Mouse (Mus musculus): ENCODE data around the gene Grin2d. TPM values are rescaled to one million over a fixed set of nuclear protein-coding genes. Genes with fewer than 3 reads are reported as not detected.
A peak's percentile ranks its signal among the peaks of the same experiment; 100 is the strongest.

Gene Grin2d
- polyA plus RNA-seq, 1 experiment = 2.5 TPM

DNA sequence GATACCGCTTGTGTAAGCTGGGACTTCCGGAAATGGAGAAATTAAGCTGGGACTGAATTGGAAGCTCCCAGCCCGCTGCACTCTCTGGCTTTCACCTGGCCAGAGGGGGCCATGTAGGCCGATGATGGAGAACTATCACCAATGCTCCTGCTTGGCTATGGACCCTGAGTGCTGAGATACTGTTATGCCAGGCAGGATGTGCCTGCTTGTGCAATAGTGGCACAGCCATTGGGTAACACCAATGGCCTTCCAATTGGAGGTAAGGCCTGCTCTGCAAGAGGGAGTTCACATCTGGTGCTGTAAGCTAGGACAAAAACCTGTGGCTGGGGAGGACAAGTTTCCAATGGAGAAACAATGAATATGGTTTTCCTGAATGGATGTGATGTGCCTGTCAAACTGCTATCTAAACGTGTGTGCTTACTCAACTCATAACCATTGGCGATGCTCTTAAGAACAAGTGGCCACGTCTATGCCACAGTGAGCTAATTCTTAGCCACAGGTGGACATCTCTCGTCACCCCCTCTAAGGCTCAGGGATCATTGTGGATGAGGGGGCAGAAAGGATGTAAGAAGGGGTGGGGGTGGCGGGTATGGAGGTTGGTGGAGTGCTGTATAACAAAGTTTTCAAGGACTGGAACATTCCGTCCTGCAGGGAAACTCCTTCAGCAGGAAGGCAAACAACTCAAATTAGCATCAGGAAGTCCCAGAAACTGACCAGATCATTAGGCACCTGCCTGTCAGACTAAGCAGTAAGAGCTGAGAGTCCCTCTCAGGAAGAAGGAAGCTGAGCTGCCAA is 35.0 kb downstream of the Grin2d start:
- no peak for DNase-seq
- Histone ChIP-seq H3K4me1 (ENCODE audit: control insufficient read depth, insufficient read depth, low read length) (no peaks in the 10 kb centered on the region), H3K4me3 (replicated peaks; ENCODE audit: extremely low read depth, low read depth, low read length) (no peak overlapping the region)
- no peak for TF ChIP-seq POLR2A (IDR thresholded peaks at IDR 0.05; ENCODE audit: borderline replicate concordance, extremely low read depth, low read depth, low read length)
- no peak for TF ChIP-seq CTCF (IDR thresholded peaks at IDR 0.05; ENCODE audit: insufficient read depth, low read length)
- WGBS = 80% methylated on average over 10 of the region's 10 CpGs

DNA sequence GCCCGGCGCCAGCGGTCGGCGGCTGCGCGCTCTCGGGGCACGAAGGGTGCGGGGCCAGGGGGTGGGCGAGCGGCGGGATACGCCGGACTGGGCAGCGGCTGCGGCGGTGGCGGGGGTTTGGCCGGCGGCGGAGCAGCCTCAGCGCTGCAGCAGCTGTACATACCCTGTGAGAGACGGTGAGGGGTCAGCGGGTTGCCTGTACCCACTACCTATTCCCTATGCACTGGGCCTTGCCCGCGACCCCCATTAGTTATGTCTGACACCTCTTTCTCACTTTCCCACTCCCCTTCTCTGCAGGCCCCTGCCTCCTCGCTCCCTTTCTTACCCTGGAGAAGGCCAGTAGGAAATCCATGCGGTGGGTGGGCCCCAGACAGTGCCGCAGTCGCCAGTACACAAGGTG is 44.3 kb downstream of the Grin2d start:
- no peak overlapping the region for H3K4me3 ChIP-seq (replicated peaks; ENCODE audit: extremely low read depth, low read depth, low read length)

DNA sequence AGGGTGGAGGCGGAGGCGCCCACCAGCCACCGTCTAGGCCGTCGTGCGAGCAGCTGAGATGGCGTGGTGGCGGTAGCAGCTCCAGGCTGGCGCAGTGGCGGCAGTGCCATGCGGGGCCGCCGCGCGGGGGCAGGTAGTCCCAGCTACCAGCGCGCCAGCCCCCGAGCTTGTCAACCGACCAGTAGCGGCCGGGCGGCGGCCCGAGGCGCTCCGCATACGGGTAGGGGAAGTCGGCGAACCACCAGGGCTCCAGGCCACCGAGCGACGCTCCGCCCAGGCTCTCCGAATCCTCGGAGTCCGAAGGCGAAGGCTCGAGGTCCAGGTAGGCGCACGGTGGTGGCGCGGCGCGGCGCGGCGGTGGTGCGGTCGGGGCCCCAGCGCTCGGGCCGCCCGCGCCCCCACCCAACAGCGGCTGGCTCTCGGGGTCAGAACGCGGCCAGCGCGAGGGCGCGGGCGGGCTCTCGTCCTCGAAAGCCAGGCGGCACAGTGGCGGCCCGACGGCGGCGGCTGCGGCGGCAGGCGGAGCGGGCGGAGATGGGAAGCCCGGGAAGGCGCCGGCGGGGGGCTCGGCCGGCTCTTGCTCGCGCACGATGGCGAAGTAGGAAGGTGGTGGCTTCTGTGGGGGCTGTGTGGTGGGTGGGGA is 44.9 kb downstream of the Grin2d start:
- no peak for DNase-seq
- TF ChIP-seq POLR2A (IDR thresholded peaks at IDR 0.05; ENCODE audit: borderline replicate concordance, extremely low read depth, low read depth, low read length) (no peak), CTCF (IDR thresholded peaks at IDR 0.05; ENCODE audit: insufficient read depth, low read length) (no peak)
- 2% methylated on average over 80 of the region's 86 CpGs for WGBS
- Histone ChIP-seq H3K4me1 (ENCODE audit: control insufficient read depth, insufficient read depth, low read length) (peaks cover 4% of the 10 kb centered on the region; the same call in 1 of the 2 replicates), H3K4me3 (replicated peaks; ENCODE audit: extremely low read depth, low read depth, low read length) (no peak overlapping the region)

More for the DNA sequence above, 44.3 kb downstream of the Grin2d start:
- WGBS = 8% methylated on average over 31 of the region's 31 CpGs
- no peak for DNase-seq
- no peak for TF ChIP-seq CTCF (IDR thresholded peaks at IDR 0.05; ENCODE audit: insufficient read depth, low read length)
- no peak for TF ChIP-seq POLR2A (IDR thresholded peaks at IDR 0.05; ENCODE audit: borderline replicate concordance, extremely low read depth, low read depth, low read length)
- peaks cover 4% of the 10 kb centered on the region; the same call in 1 of the 2 replicates for H3K4me1 ChIP-seq (ENCODE audit: control insufficient read depth, insufficient read depth, low read length)

DNA sequence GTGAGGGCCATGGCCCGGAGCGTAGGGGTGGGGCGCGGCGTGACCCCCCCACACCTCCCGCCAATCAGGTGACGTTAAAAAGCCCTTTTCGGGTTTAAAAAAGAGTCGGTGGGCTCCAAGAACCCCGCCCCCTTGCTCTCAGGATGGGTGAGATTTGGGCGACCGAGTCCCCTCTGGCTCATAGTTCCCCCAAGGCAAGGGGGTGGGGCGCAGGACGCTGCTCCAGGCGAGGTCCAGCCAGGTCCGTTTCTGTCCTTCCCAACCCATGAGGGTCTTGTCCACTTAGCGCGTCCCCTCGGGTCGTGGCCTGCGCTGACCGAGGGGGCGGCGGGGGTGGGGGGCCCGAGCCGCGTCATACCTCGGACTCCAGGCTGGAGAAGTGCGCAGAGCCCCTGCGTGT is 45.8 kb downstream of the Grin2d start:
- TF ChIP-seq CTCF (IDR thresholded peaks at IDR 0.05; ENCODE audit: insufficient read depth, low read length) = no peak
- TF ChIP-seq POLR2A (IDR thresholded peaks at IDR 0.05; ENCODE audit: borderline replicate concordance, extremely low read depth, low read depth, low read length) = no peak
- WGBS = 12% methylated on average over 30 of the region's 30 CpGs
- no peak for DNase-seq
- Histone ChIP-seq H3K4me3 (replicated peaks; ENCODE audit: extremely low read depth, low read depth, low read length) (no peak overlapping the region), H3K4me1 (ENCODE audit: control insufficient read depth, insufficient read depth, low read length) (peaks cover 4% of the 10 kb centered on the region; the same call in 1 of the 2 replicates)

DNA sequence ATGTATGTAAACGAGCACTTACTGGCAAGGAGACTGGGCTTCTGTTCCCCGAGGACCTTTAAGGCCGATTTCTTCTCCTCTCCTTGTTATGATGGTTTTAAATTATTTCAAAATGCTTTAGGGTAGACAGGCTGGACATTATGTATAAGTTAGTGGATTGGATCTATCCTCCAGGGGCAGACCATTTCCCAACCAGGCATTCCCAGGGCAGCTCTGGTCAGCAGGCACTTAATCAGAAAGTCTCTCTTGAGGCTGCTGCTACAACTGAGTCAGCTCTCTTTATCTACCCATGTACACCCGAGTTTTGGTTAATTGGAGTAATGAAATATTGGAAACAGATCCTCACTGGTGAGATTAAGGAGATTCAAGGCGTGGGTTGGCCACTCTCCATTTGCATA is 47.1 kb downstream of the Grin2d start:
- WGBS = 17% methylated on average over 5 of the region's 5 CpGs
- H3K4me1 ChIP-seq (ENCODE audit: control insufficient read depth, insufficient read depth, low read length) = peaks cover 4% of the 10 kb centered on the region; the same call in 1 of the 2 replicates
- TF ChIP-seq POLR2A (IDR thresholded peaks at IDR 0.05; ENCODE audit: borderline replicate concordance, extremely low read depth, low read depth, low read length) = no peak
- no peak for TF ChIP-seq CTCF (IDR thresholded peaks at IDR 0.05; ENCODE audit: insufficient read depth, low read length)
- peak overlapping the region; percentile 81 for H3K4me3 ChIP-seq (replicated peaks; ENCODE audit: extremely low read depth, low read depth, low read length)
- DNase-seq = no peak

DNA sequence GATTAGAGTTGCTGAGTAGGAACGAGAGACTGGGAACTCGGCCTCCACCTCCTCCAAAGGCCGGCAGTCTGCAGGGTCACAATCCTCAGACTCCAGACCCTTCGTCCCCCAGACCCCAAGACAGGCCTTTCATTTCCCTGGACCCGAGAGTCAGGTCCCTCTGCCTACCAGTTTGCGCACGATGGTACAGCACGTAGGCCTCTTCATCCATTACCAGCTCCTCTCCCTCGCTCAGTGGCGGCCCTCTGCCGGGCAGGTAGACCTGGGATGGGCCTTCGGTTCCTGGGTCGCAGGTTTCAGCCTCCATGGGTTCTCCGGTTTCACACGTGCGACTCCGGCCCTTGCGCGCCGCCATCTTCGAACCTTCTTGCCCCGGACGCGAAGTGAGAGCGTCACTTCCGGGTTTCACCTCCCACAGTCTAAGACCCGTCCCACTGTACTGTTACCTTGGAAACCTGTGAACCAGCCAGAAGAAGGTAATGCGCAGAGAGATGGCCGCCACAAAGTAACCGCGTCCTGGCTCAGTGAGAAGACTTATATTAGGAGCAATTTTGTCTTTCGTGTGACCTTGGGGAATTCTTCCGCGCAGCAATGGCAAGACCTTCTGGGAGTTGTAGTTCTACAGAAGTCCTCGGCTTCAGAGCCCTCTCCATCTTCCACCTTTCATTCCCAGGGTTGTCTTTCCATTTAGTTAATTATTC is 47.6 kb downstream of the Grin2d start, which contains the start of gene Grwd1:
TSS of gene Grwd1 (minus strand) at position 518 of the 701 bp plus-strand sequence.
- H3K4me3 ChIP-seq (replicated peaks; ENCODE audit: extremely low read depth, low read depth, low read length) = peak within 1 kb of the TSS; percentile 81
- whole genome bisulfite sequencing = under 1% methylated on average over 35 of the region's 35 CpGs
- DNase-seq = peak; percentile 88
- H3K4me1 ChIP-seq (ENCODE audit: control insufficient read depth, insufficient read depth, low read length) = peaks cover 4% of the 10 kb centered on the region; the same call in 1 of the 2 replicates
- no peak for TF ChIP-seq CTCF (IDR thresholded peaks at IDR 0.05; ENCODE audit: insufficient read depth, low read length)
- TF ChIP-seq POLR2A (IDR thresholded peaks at IDR 0.05; ENCODE audit: borderline replicate concordance, extremely low read depth, low read depth, low read length) = peak; percentile 54; the same call in 1 of the 2 replicates

DNA sequence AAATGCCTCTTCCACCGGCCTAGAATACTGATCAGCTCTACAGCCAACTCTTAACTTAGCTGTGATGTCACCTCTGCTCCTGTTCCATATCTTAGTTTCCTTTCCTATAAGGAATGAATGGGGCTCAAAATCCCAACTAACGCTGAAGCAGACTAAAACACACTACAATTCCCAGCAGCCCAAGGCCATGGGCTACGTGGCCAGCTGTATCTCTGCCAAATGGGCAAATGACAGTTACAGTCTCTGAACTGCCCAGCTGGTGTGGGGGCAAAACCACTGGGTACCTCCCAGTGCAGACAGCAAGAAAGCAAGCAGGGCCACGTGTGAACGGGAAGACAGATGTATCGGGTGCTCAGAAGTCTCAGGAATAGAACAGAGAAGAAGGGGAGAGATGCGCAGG is 51.5 kb downstream of the Grin2d start:
- H3K4me3 ChIP-seq (replicated peaks; ENCODE audit: extremely low read depth, low read depth, low read length) = no peak overlapping the region

DNA sequence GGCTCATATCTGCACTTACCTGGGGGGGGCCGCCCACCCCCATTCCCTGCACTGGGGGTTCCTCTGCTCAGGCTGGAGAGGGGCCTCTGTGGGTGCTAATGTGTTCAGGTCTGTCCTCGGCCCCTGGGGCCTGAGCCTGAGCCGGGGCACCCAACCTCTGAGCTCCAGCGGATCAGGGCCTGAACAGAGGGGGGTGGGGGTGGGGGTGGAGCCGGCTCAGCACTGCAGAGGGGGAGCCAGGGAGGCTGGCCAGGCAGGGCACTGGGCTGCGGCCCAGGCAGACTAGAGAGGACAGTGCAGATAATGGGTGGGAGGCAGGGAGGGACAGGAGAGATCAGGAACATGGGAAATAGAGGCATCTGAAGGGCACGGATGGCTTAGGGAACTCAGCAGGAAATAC is 53.6 kb downstream of the Grin2d start, which contains the start of gene Kcnj14:
TSS of gene Kcnj14 (minus strand) at position 185 of the 400 bp plus-strand sequence.
- H3K4me3 ChIP-seq (replicated peaks; ENCODE audit: extremely low read depth, low read depth, low read length) = no peak within 1 kb of the TSS
- no peaks in the 10 kb centered on the region for H3K4me1 ChIP-seq (ENCODE audit: control insufficient read depth, insufficient read depth, low read length)
- 71% methylated on average over 7 of the region's 7 CpGs for WGBS
- TF ChIP-seq POLR2A (IDR thresholded peaks at IDR 0.05; ENCODE audit: borderline replicate concordance, extremely low read depth, low read depth, low read length) (no peak), CTCF (IDR thresholded peaks at IDR 0.05; ENCODE audit: insufficient read depth, low read length) (no peak)
- no peak for DNase-seq

More for the DNA sequence above, 51.5 kb downstream of the Grin2d start:
- DNase-seq = no peak
- H3K4me1 ChIP-seq (ENCODE audit: control insufficient read depth, insufficient read depth, low read length) = peaks cover 4% of the 10 kb centered on the region; the same call in 1 of the 2 replicates
- WGBS = 90% methylated on average over 7 of the region's 7 CpGs
- no peak for TF ChIP-seq POLR2A (IDR thresholded peaks at IDR 0.05; ENCODE audit: borderline replicate concordance, extremely low read depth, low read depth, low read length)
- no peak for TF ChIP-seq CTCF (IDR thresholded peaks at IDR 0.05; ENCODE audit: insufficient read depth, low read length)

DNA sequence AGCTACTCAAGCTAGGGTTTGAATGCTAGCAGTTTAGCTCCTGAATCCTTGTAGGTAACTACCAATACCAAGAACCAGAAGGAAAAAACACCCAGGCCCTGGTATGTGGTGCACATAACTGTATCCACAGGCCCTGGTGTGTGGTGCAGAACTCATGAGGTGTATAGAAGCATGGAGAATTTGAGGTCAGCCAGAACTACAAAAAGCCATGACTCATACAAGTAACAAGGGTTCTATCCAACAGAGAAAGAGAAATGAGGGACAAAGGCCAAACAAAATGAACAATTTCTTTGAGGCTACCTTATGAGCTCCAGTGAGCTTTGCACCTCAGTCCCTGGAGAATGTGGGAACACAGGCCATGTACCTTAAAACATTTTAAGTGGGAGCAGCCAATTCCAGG is 57.3 kb downstream of the Grin2d start:
- H3K4me1 ChIP-seq (ENCODE audit: control insufficient read depth, insufficient read depth, low read length) = no peaks in the 10 kb centered on the region
- TF ChIP-seq CTCF (IDR thresholded peaks at IDR 0.05; ENCODE audit: insufficient read depth, low read length) (no peak), POLR2A (IDR thresholded peaks at IDR 0.05; ENCODE audit: borderline replicate concordance, extremely low read depth, low read depth, low read length) (no peak)
- no peak overlapping the region for H3K4me3 ChIP-seq (replicated peaks; ENCODE audit: extremely low read depth, low read depth, low read length)
- no peak for DNase-seq
